Mouse (Mus musculus): ENCODE measurements around the gene Trmt1. TPM values are rescaled to one million over a fixed set of nuclear protein-coding genes. Genes with fewer than 3 reads are reported as not detected.
"Not testable (repeated sequence)": the region's sequence is repeated elsewhere in the genome, so short reads cannot be mapped to it uniquely, and the experiment has no call there.

Gene Trmt1
- total RNA-seq, 2 experiments from 2014 or later = 84.5 to 124 TPM

DNA sequence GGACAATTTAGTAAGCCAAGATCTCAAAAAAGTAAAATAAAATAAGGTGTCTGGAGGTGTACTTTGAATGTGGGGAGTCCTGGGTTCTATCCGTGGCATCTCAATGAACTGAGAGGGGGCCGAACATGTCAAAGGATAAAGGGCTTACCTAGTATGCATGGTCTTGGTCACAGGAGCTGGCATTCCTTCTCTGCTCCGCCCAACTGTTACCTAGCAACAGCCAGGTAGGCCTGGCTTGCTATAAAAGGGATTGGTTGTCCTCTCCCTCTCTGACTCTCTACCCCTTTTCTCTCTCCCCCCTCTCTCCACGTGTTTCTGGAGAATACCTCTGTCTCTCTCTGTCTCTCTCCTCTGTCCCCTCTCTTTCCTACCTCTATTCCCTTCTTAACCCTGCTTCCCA, 28.4 kb upstream of the Trmt1 start:
- intact Hi-C loops (cut with DNase I) = no loop called here
- DNase-seq (ENCODE audit: low spot score in 2 of 2) = no peak

GRCm38 (mm10) chr8:84658951-84659350, 27.2 kb upstream of the Trmt1 start:
- intact Hi-C loops (cut with DNase I) = no loop called here
- DNase-seq (ENCODE audit: low spot score in 2 of 2) = no peak

DNA sequence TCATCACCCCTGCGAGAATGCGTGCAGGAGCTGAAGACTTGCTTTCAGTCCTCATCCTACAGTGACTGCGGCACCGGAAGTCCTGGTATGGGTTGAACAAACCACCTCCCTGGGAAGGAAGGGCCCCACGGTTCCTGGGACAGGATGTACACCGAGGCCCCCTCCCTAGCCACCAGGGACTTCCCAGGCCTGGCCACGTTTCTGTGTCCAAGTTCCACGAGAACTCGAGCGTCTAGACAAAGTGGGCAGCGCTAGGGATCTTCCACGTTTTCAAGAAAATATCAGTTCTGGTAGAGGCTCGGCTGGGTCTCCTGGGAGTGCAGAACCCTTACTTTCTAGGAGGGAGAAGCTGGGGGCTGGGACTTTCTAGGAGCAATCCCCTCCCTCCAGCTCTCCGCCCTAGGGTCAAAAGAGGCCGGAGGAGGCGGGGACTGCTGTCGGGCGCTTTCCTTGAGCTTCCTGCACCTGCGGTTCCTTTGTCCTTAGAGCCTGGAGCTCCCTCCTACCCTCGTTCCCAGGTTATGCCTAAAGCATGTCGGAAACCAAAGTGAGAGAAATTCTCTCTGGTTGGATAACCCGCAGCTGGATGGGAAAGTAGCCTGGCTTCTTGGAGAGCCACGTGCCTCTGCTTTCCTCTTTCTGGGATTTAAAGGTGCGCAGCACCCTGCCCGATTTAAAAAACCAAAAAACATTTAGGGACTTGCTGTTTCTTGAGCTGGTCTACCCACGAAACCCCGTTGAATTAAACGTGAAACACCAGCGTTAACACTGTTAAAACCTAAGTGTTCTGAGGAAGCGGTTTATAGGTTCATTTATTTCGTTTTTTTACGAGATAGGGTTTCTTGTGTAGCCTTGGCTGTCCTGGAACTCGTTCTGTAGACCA, 25.9 kb upstream of the Trmt1 start:
- intact Hi-C loops (cut with DNase I) = loop anchor here (5.0 kb wide), 1 partner anchor 42 kb away; the partner anchor contains the start of gene Lyl1
- no peak for DNase-seq (ENCODE audit: low spot score in 2 of 2)

DNA sequence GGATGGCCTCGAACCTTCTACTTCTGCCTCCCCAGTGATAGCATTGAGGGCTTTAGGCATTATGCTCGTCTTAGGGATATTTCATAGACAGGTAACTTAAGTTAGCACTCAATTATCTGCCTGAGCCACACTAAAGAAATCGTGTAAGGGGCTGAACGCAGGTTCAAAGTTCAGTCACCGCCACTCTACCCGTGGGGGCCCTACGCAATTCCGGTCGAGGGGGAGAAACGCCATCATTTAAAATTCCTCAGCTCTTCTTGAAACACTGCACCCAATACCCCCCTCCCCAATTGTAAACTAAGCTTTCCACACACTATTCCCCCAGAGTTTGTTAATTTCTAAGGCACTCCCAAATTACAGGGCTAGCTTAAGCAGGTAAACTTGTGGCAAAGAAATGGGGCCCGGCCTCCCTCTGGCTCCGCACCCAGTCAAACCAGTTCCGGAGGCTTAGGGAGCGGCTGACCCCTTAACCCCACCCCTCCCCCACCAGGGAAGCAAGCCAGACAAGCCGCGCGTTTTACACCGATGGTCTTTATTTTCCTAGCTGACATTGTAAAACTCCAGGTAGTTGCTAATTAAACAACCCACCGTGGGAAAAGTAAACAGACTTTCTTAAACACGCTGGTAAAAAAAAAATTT, 25.2 kb upstream of the Trmt1 start:
- intact Hi-C loops (cut with DNase I) = loop anchor here (5.0 kb wide), 1 partner anchor 41 kb away; the partner anchor contains the start of gene Lyl1
- DNase-seq (ENCODE audit: low spot score in 2 of 2) = no peak

DNA sequence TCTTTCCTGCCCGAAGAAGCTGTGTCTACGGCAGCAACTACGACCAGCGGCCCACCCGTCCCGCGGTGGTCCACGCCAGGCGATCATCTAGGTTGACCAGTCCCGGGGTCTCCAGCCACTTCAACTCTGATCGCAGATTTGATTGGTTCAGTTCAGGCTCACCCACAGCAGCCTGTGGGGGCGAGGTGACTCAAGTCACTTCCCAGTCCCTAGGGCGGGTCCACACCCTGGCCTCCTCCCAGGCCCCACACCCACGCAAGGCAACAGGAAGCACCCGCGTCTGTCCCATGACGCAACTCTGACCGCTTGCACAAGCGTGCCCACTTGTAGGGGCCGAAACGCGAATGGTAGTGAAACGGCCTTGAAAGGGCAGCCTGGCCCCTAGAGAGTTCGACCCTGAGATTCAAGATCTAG, 24.6 kb upstream of the Trmt1 start:
- intact Hi-C loops (cut with DNase I) = loop anchor here (5.0 kb wide), 1 partner anchor 41 kb away; the partner anchor contains the start of gene Lyl1
- peak; percentile 58 to 60 for DNase-seq (ENCODE audit: low spot score in 2 of 2)

DNA sequence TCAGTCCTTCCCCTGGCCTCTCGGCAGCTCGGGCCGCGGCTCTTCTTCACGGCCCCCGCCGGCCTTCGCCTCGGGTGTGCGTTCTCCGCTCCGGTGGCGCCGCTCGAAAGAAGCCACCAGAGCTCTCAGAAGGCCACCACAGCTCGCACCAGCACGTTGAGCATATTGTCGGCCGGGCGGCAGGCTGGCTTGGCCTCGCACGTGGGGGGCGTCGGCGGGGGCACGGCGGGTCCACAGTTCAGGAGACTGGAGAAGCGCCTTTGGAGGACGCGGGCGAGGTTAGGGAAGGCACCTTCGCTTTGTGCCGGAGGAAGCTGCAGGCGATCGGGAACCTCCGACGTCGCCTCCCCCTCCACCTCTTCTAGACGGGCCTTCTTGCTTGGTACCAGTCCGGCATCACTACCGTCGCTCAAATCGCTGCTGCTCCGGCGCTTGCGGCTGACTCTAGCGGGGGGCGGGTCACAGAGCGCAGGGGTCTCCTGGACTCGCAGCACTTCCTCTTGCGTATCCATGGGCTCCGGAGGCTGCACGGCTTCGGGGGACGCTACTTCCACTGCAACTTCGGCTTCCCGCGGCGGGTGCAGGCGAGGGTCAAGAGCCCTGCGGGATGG, 24.0 kb upstream of the Trmt1 start:
- intact Hi-C loops (cut with DNase I) = loop anchor here (1.0 to 5.0 kb wide), 2 partner anchors 23 to 40 kb away; partner anchors contain the start of gene Lyl1
- peak in 1 of 2 experiments; percentile 35 for DNase-seq (ENCODE audit: low spot score in 2 of 2)

- intact Hi-C loops (cut with DNase I) = loop anchor here (1.0 to 5.0 kb wide), 2 partner anchors 23 to 40 kb away; partner anchors contain the start of gene Lyl1
- peak; percentile 92 to 95 for DNase-seq (ENCODE audit: low spot score in 2 of 2)
Observed at GRCm38 (mm10) chr8:84662581-84663065, 23.5 kb upstream of the Trmt1 start, which contains the start of gene Ier2. TSS of gene Ier2 (minus strand) at chr8:84662852.

DNA sequence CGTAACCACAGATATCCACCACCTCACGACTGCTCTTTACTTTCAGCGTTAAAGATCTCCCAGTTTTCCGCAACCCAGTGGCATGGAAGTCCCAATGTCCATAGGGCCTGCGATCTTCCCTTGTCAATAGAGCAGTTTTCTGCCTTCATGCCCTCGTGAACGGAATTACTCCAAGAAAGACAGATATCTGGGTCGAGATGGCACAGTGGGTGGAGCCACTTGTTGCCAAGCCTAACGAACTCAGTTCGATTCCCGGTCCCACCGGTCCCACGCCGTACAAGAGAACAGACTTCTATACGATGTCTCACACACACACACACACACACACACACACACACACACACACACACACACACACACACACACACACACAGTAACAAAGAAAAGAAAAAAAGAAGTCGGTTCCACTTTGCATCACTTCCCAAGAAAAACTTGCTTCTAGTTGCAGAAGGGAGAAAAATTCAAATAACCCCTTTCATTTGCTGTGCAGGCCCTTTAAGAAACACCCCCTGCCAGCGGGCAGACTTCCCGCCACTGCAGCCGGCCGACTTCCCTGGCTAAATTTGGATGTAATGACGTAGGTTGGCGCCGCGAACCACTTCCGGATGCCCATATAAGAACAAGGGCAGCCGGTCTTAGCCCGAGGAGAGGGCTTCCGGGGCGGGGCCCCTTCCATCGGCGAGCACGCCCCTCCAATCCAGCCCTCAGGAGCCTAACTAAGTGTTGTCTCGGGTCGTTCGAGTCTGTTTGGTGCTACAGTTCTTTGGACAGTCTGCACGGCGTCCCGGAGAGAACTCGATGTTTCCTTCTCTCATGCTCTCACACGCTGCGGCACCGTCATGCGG, 22.4 kb upstream of the Trmt1 start:
- DNase-seq (ENCODE audit: low spot score in 2 of 2) = peak; percentile 96 to 98
- intact Hi-C loops (cut with DNase I) = loop anchor here (5.0 kb wide), 1 partner anchor 39 kb away; the partner anchor contains the start of gene Lyl1

GRCm38 (mm10) chr8:84664566-84665384, 21.3 kb upstream of the Trmt1 start:
- intact Hi-C loops (cut with DNase I) = loop anchor here (1.0 to 5.0 kb wide), 2 partner anchors 23 to 38 kb away; partner anchors contain the start of genes Lyl1 and Nacc1

GRCm38 (mm10) chr8:84665385-84665893, 20.7 kb upstream of the Trmt1 start:
- DNase-seq (ENCODE audit: low spot score in 2 of 2) = no peak
- intact Hi-C loops (cut with DNase I) = loop anchor here (1.0 kb wide), 1 partner anchor 22 kb away; the partner anchor contains the start of gene Nacc1

More at GRCm38 (mm10) chr8:84664566-84665384, 21.3 kb upstream of the Trmt1 start:
- DNase-seq (ENCODE audit: low spot score in 2 of 2) = peak; percentile 83

DNA sequence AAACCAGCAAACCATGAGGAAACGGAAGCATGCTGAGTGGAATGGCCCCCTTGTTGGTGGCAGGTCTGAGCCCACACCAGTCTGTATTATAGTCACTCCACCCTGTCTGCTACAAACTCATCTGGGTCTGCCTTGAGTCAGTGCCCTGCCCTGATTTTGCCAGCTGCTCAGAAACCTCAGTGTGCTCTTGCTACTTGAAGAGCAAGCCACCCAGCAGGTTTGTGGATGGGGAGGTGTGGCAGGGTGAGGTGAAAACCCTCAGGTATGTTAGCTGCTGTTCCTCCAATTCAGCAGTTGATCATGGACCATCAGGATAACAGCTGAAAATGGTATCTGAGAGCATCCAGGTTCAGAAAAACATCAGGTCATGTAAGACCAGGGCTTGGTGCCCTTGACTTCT, 18.0 kb upstream of the Trmt1 start:
- intact Hi-C loops (cut with DNase I) = no loop called here
- no peak for DNase-seq (ENCODE audit: low spot score in 2 of 2)

GRCm38 (mm10) chr8:84668731-84669485, 17.2 kb upstream of the Trmt1 start:
- intact Hi-C loops (cut with DNase I) = no loop called here
- DNase-seq (ENCODE audit: low spot score in 2 of 2) = no peak

GRCm38 (mm10) chr8:84670295-84671006, 15.7 kb upstream of the Trmt1 start:
- intact Hi-C loops (cut with DNase I); DNase-seq (ENCODE audit: low spot score in 2 of 2): not testable (repeated sequence)

GRCm38 (mm10) chr8:84677305-84677704, 8.8 kb upstream of the Trmt1 start:
- DNase-seq (ENCODE audit: low spot score in 2 of 2) = no peak
- intact Hi-C loops (cut with DNase I) = no loop called here

- DNase-seq (ENCODE audit: low spot score in 2 of 2) = no peak
- intact Hi-C loops (cut with DNase I) = no loop called here
Observed at GRCm38 (mm10) chr8:84681476-84681875, 4.6 kb upstream of the Trmt1 start.

DNA sequence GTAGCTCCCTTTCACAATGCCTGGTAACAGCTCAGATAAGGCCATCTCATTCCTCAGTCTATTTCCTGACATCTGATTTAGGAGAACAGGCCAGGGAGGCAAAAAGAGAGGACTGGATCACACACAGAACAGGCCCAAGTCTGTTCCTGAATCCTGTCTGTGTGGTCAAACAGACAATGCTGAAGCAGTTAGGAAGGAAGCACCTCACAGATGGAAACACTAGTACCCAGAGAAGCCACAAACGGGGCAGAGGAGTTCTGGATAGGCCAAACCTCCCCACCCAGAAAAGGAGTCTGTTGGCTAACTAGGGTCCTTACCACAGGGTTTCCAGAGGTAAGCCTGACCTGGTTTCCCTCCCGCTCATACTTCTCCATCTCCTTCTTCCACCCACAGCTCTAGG, 3.9 kb upstream of the Trmt1 start:
- intact Hi-C loops (cut with DNase I) = no loop called here
- no peak for DNase-seq (ENCODE audit: low spot score in 2 of 2)
